Mouse (Mus musculus): ENCODE results near the gene AC129217.1.

Gene AC129217.1

DNA sequence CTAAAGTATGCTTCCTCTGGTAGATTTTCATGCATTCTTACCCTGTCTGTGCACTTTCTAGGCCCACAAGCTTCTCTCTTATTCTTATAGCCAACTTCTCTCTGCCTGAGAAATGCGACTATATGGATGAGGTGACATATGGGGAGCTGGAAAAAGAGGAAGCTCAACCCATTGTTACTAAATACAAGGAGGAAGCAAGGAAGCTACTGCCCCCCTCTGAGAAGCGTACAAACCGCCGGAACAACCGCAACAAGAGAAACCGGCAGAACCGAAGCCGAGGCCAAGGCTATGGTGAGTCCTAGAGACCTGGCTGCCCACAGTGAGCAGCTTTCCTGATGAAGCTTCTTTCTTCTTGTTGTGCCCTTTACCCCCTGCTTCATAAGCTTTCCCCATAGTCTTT is at the start of gene AC129217.1:
TSS of gene AC129217.1 (plus strand) at position 114 of the 400 bp plus-strand sequence.
- DNase-seq (ENCODE audit: low spot score): no peak

- DNase-seq (ENCODE audit: low spot score): peak; percentile 76
Observed at GRCm38 (mm10) chr19:8786008-8786781, 43.4 kb upstream of the AC129217.1 start, which contains the start of gene Taf6l. Taf6l (minus strand) TSS chr19:8786417.

GRCm38 (mm10) chr19:8788521-8788920 is 41.1 kb upstream of the AC129217.1 start:
- DNase-seq (ENCODE audit: low spot score): no peak

GRCm38 (mm10) chr19:8789171-8789570 is 40.4 kb upstream of the AC129217.1 start:
- DNase-seq (ENCODE audit: low spot score): no peak

GRCm38 (mm10) chr19:8790171-8790570 is 39.4 kb upstream of the AC129217.1 start:
- no peak for DNase-seq (ENCODE audit: low spot score)

DNA sequence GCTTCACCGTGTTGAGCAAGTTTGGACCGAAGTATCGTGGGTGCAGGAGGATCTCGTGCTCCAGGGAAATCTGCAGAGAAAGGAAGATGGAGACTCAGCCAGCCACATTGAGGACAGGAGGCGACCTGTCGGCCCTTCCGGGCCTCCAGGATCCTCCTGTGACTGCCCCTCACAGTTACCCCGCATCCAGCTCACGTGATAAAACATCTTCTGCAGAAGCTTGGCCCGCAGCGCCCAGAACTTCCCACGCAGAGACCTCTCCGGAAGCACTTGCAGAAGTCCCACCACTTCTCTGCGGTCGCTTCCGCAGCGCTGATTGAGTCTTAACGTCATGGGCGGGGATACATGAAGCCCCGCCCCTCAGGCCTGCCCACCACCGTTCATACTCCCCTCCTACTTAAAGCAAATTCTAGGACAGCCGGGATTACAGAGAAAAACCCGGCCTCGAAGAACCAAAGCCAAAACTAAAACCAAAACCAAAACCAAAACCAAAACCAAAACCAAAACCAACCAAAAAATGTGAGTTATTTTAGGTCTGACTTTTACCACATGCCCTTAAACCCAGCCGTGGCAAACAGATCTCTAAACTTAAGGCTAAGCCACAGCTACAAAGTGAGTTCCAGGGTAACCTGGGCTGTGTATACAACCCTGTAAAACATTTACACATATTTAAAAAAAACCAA is 31.2 kb upstream of the AC129217.1 start, which contains the start of gene Polr2g:
TSS of gene Polr2g (minus strand) at position 314 of the 683 bp plus-strand sequence.
- DNase-seq (ENCODE audit: low spot score): peak; percentile 85

DNA sequence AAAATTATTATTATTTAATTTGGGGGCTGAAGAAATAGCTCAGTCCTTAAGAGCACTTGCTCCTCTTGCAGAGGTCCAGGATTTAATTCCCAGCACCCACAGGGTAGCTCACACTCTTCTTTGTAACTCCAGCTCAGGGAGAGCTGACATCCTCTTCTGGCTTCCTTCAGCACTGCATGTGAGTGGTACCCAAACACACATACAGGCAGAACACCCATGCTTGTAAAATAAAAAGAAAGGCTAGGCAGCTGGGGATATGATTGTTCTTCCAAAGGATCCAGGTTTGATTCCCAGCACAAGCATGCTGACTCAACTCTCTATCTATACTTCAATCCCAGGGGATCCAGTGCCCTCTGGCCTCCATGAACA is 30.6 kb upstream of the AC129217.1 start:
- DNase-seq (ENCODE audit: low spot score): no peak

DNA sequence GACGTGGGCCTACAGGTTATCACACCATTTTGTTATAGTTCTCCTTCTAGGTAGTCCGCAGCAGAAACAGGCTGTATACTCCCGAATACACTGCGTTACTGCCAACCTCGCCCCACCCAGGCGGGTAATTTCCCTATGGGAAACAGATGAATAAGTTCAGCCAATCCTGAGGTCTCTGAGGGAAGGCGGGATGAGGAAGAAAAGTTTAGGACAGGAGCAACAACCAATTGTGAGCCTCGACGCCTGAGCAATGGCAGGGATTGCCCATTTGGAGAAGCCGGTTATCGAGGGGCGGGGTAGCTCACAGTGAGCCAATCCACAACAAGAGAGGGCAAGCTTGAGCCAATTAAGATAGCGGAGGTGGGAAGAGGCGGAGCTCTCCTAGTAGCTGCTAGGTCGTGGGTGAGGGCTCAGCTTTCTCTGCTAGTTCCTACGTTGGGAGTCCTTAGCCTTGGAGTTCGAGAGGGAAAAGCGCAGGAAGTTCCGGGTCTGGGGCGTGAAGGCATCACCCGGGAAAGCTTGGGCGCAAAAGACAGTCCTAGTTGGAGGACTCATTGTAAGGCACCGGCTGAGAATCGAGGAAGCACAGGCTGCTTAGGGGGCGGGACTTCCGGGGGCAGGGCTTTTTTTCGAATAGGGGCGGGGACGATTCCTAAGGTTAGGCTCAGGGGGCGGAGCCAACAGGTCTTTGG is 27.3 kb upstream of the AC129217.1 start, which contains the start of gene Zbtb3:
TSS of gene Zbtb3 (plus strand) at position 426 of the 692 bp plus-strand sequence.
- DNase-seq (ENCODE audit: low spot score): peak; percentile 73

DNA sequence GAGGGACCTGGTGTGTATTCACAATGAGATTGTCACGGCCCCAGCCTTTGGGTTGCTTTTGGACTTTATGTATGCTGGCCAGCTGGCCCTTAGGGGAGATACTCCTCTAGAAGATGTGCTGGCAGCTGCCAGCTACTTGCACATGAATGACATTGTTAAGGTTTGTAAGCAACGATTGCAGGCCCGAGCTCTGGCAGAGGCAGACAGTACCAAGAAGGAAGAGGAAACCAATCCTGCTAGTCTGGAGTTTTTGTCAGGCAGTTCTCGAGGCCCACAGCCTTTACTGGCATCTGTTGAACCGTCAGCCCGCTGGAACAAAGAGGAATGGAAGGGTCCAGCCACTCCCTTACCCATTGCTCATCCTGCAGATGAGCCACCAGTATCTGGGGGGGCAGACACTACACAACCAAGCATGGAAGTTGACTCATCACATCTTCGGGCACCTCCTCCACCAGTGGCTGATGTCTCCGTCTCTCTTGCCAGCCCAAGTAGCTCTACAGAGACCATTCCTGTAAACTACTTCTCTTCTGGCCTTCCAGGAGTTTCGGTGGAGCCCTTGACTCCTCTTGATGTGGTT is 26.3 kb upstream of the AC129217.1 start:
- DNase-seq (ENCODE audit: low spot score): no peak

GRCm38 (mm10) chr19:8803879-8804660 is 25.5 kb upstream of the AC129217.1 start:
- DNase-seq (ENCODE audit: low spot score): no peak

DNA sequence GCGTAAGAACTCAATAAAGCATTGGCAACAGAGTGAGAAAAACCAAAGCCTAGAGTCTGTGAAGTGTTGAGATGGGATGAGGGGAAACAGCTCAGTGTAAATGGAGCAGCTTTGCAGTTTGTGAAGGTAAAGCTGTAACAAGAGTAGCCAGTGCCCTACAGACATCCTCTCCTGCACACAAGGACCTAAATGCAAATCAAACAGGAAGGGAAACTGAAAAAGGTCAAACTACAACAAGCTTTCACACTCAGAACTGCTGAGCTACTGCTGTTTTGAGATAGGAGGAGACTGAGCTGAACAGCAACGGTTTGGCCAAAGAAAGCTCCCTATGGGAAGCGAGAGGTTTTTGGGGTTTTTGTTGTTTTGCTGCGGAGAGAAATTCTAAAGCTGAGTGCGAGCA is 22.8 kb upstream of the AC129217.1 start:
- DNase-seq (ENCODE audit: low spot score): no peak

GRCm38 (mm10) chr19:8815812-8816211 is 13.8 kb upstream of the AC129217.1 start:
- DNase-seq (ENCODE audit: low spot score): no peak

DNA sequence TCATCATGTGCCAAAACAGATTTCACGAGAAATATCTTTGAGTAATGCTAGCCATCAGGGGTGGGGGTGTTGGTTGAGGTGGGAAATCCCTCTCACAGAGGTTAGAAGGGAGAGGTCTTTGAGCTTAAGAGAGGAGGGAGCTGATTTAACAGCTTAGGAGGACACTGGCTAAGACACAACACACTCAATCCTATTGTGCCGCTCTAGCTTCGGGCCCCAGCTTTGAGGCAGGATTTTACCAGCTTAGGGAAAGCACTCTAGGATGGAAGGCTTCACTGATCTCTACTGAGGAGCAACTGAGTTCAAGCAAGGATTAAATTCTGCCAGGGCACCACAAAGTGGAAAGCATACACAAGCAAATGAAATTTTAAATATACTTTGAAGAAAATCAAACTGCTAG is 12.6 kb upstream of the AC129217.1 start:
- DNase-seq (ENCODE audit: low spot score): no peak

DNA sequence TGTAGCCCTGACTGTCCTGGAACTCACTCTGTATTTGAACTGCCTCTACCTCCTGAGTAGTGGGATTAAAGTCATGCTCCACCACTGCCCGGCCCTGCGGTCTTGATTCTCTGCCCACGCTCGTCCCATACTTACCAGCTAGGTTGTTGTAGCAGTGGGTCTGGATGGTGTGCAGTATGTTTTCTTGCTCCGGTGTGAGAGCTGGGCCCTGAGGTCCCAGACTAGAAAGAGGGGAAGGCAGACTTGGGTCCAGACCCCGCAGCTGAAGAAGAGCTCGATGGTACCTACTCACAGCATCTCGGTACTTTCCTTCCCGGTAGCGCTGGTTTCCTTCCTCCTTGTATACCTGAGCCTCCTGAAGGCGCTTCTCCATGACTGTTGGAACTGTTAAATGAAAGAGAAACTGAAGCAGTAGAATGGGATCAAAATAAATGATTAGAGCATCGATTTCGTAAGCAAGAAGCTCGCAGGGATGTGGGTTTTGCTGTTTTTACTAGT is 11.2 kb upstream of the AC129217.1 start:
- no peak for DNase-seq (ENCODE audit: low spot score)

DNA sequence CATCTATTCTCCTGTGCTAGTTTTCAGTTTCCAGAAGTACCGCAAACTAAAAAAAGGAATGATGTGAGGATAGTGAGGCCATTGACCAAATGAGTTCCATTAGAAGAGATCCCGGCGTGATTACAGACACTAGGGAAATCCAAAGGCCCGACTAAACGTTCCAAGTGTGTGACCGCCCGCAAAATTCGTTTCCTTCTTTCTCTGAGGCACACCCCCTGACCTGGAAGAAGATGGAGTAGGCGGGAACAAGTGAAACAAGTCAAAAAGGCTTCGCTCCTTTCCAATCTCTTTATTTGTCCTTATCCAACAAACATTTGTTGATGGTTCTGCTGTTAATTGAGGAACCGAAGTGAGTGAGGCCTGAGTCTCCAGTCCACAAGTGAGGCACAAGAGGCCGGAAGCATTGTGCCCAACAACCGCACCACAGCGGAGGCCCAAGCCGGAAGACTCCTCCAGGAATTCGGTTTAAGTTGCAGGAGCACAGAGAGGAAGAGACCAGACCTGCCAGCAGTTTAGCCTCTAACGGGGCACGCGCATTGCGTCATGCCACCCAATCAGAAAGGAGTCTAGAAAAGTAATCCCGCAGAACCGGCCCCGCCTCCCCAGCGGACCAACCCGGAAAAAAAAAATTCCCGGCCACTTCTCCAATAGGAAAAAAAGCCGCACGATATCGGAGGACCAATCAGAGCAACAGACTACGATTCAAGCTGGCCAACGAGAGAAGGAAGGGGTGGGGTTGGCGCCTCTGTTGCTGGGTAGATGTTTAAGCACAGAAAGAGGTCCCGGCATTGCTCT is 10.6 kb upstream of the AC129217.1 start, which contains the start of gene Ttc9c:
TSS of gene Ttc9c (minus strand) at position 533 of the 795 bp plus-strand sequence.
- DNase-seq (ENCODE audit: low spot score): peak; percentile 80

- peak; percentile 94 for DNase-seq (ENCODE audit: low spot score)
Observed at GRCm38 (mm10) chr19:8819596-8820423, 9.8 kb upstream of the AC129217.1 start, which contains the start of gene Hnrnpul2. Hnrnpul2 (plus strand) TSS chr19:8820010.

- no peak for DNase-seq (ENCODE audit: low spot score)
Observed at GRCm38 (mm10) chr19:8820424-8820956, 9.1 kb upstream of the AC129217.1 start.

GRCm38 (mm10) chr19:8821146-8821545 is 8.4 kb upstream of the AC129217.1 start:
- DNase-seq (ENCODE audit: low spot score): no peak

GRCm38 (mm10) chr19:8822696-8823095 is 6.9 kb upstream of the AC129217.1 start:
- DNase-seq (ENCODE audit: low spot score): no peak

Data from urinary bladder, postnatal 25 days (tissue).